Comparison of ENCODE assay signal across 7 mouse cellular contexts in the genomic region with DNA sequence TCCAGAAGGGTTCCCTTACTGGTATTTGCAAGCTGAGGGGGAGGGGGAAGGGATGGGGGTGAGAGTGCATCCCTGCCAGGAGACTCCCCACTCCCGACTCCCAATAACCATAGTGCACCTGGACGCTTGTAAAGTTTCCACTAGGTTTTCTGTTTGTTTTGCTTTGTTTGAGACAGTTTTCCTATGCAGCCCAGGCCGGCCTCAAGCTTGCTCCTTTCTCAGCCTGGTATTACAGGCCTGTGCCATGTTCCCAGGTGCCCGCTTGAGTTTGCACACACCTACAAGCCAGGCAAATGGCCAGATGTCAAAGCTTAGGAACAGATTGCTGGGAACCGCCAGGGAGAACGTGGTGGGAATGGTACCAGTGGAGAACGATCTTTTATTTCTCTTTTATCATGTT. TPM values are rescaled to one million over a fixed set of nuclear protein-coding genes. Genes with fewer than 3 reads are reported as not detected.
A peak's percentile ranks its signal among the peaks of the same experiment; 100 is the strongest.
DNase-seq lines count a peak whose midpoint lies in the region; ATAC-seq and TF ChIP-seq lines count a peak whose summit lies in the region.

No protein-coding gene starts in this region.

- TF ChIP-seq EP300 in stomach, postnatal 0 days (optimal IDR thresholded peaks at IDR 0.05): no peak

- H3K4me3 ChIP-seq in lung, embryonic 16.5 days (ENCODE audit: low read length): peak overlapping the region; percentile 74
- H3K4me3 ChIP-seq in forebrain, postnatal 0 days (ENCODE audit: low read depth, low read length): peak overlapping the region; percentile 66
- H3K4me3 ChIP-seq in liver, embryonic 15.5 days (replicated peaks): 0 out of 2 replicates have a peak overlapping the region, but pooled peaks have one; percentile 57
- H3K4me3 ChIP-seq in stomach, postnatal 0 days (ENCODE audit: low read depth, low read length): peak overlapping the region; percentile 60; the same call in 1 of the 2 replicates

- 28% methylated on average over 7 of the region's 7 CpGs for WGBS in lung, embryonic 16.5 days
- WGBS in forebrain, postnatal 0 days: 28% methylated on average over 7 of the region's 7 CpGs
- 45% methylated on average over 7 of the region's 7 CpGs for WGBS in liver, embryonic 15.5 days (ENCODE audit: insufficient replicate concordance)
- WGBS in stomach, postnatal 0 days: 33% methylated on average over 7 of the region's 7 CpGs

- DNase-seq in lung, adult 18-20 months: no peak
- no peak for DNase-seq in forebrain, postnatal 0 days
- peak; percentile 30 for DNase-seq in stomach, postnatal 0 days (ENCODE audit: low spot score)
- no peak for DNase-seq in urinary bladder, adult 2 months (ENCODE audit: low spot score)

- peak overlapping the region; percentile 93 for H3K4me2 ChIP-seq in lung, embryonic 16.5 days (ENCODE audit: low read depth, low read length)
- peak overlapping the region; percentile 94 for H3K4me2 ChIP-seq in forebrain, postnatal 0 days (ENCODE audit: low read depth)
- peak overlapping the region; percentile 74; the same call in 1 of the 2 replicates for H3K4me2 ChIP-seq in liver, embryonic 15.5 days
- peak overlapping the region; percentile 89 for H3K4me2 ChIP-seq in stomach, postnatal 0 days (replicated peaks; ENCODE audit: low read depth)

- no peak for TF ChIP-seq CTCF in forebrain, postnatal 0 days (IDR thresholded peaks at IDR 0.05; ENCODE audit: low read depth)
- no peak for TF ChIP-seq CTCF in stomach, postnatal 0 days (IDR thresholded peaks at IDR 0.05; ENCODE audit: low read depth)

- peak overlapping the region; percentile 73 for H3K9ac ChIP-seq in lung, embryonic 16.5 days (ENCODE audit: low read length)
- peak overlapping the region; percentile 87; the same call in 1 of the 2 replicates for H3K9ac ChIP-seq in forebrain, postnatal 0 days
- H3K9ac ChIP-seq in liver, embryonic 15.5 days: no peak overlapping the region
- H3K9ac ChIP-seq in stomach, postnatal 0 days (ENCODE audit: low read length): no peak overlapping the region; the same call in 1 of the 2 replicates

- ATAC-seq in lung, embryonic 16.5 days (ENCODE audit: low read depth): no peak
- ATAC-seq in forebrain, postnatal 0 days: no peak
- ATAC-seq in liver, embryonic 15.5 days (ENCODE audit: insufficient read depth): no peak
- no peak for ATAC-seq in stomach, postnatal 0 days (ENCODE audit: low FRiP score, low TSS enrichment)
- no peak for ATAC-seq in erythroid progenitor cell, adult 5-6 weeks (replicated peaks; ENCODE audit: low FRiP score, poor library complexity, severe bottlenecking)

- no peaks in the 10 kb centered on the region for H3K9me3 ChIP-seq in lung, embryonic 16.5 days (ENCODE audit: control insufficient read depth, low read length)
- H3K9me3 ChIP-seq in forebrain, postnatal 0 days (ENCODE audit: low read length): no peaks in the 10 kb centered on the region
- no peaks in the 10 kb centered on the region for H3K9me3 ChIP-seq in liver, embryonic 15.5 days (replicated peaks)
- H3K9me3 ChIP-seq in stomach, postnatal 0 days (ENCODE audit: control insufficient read depth, low read length): no peaks in the 10 kb centered on the region

- H3K4me1 ChIP-seq in lung, embryonic 16.5 days (replicated peaks; ENCODE audit: control insufficient read depth, insufficient read depth, low read length): peaks cover 21% of the 10 kb centered on the region
- peaks cover 6% of the 10 kb centered on the region for H3K4me1 ChIP-seq in forebrain, postnatal 0 days (ENCODE audit: insufficient read depth)
- H3K4me1 ChIP-seq in liver, embryonic 15.5 days (replicated peaks): peaks cover 33% of the 10 kb centered on the region
- H3K4me1 ChIP-seq in stomach, postnatal 0 days (replicated peaks; ENCODE audit: control insufficient read depth, insufficient read depth): peaks cover 6% of the 10 kb centered on the region; the same call in 1 of the 2 replicates

- no peaks in the 10 kb centered on the region for H3K36me3 ChIP-seq in lung, embryonic 16.5 days (ENCODE audit: control insufficient read depth, insufficient read depth, low read length)
- H3K36me3 ChIP-seq in forebrain, postnatal 0 days (ENCODE audit: insufficient read depth): no peaks in the 10 kb centered on the region
- no peaks in the 10 kb centered on the region for H3K36me3 ChIP-seq in liver, embryonic 15.5 days (replicated peaks)
- H3K36me3 ChIP-seq in stomach, postnatal 0 days (ENCODE audit: control insufficient read depth, insufficient read depth, low read length): no peaks in the 10 kb centered on the region

- H3K27ac ChIP-seq in lung, embryonic 16.5 days (ENCODE audit: low read length): peak overlapping the region; percentile 93
- no peak overlapping the region for H3K27ac ChIP-seq in forebrain, postnatal 0 days (ENCODE audit: low read depth, low read length)
- H3K27ac ChIP-seq in liver, embryonic 15.5 days (replicated peaks): no peak overlapping the region
- peak overlapping the region; percentile 71; the same call in 1 of the 2 replicates for H3K27ac ChIP-seq in stomach, postnatal 0 days (replicated peaks)

- H3K27me3 ChIP-seq in lung, embryonic 16.5 days (ENCODE audit: control insufficient read depth, insufficient read depth, low read depth, low read length): no peaks in the 10 kb centered on the region
- H3K27me3 ChIP-seq in forebrain, postnatal 0 days (ENCODE audit: insufficient read depth, low read length): no peaks in the 10 kb centered on the region
- H3K27me3 ChIP-seq in liver, embryonic 15.5 days: peaks cover 46% of the 10 kb centered on the region
- H3K27me3 ChIP-seq in stomach, postnatal 0 days (ENCODE audit: control insufficient read depth, insufficient read depth, low read length): no peaks in the 10 kb centered on the region

RNA-seq across cellular contexts. Expression of a gene that starts 50.1 kb away (rescaled TPM):
- 17.9 and 19.2 TPM in 2 replicates for polyA plus RNA-seq in lung, embryonic 16.5 days (2015; fragmentation: Nextera tagmentation; extraction: Ambion mirVana)
- 19.2 and 22.5 TPM in 2 replicates for total RNA-seq in forebrain, postnatal 0 days (2014; rRNA removed)
- polyA plus RNA-seq in forebrain, postnatal 0 days (2015; fragmentation: Nextera tagmentation; extraction: Ambion mirVana): 21.0 and 28.9 TPM in 2 replicates
- 4.6 and 5.8 TPM in 2 replicates for polyA plus RNA-seq in liver, embryonic 15.5 days (2015; fragmentation: Nextera tagmentation; extraction: Ambion mirVana)
- polyA plus RNA-seq in stomach, postnatal 0 days (2015; fragmentation: Nextera tagmentation; extraction: Ambion mirVana): 5.5 TPM in 2 replicates
- total RNA-seq in erythroid progenitor cell, adult 5-6 weeks (2015; ENCODE audit: low replicate concordance): 8.0 and 14.1 TPM in 2 replicates
- 1.1 and 3.2 TPM in 2 replicates for total RNA-seq in erythroid progenitor cell, adult 5-6 weeks (2017; ENCODE audit: low replicate concordance)
- polyA plus RNA-seq in urinary bladder, adult 2 months (2012; rRNA removed): 31.5 and 34.5 TPM in 2 replicates

Comparison
In these comparisons a context has a peak if more than half of its experiments do, and no peak if none do; other contexts are left out.
1. H3K27ac ChIP-seq: peak in lung, embryonic 16.5 days (single experiment) and stomach, postnatal 0 days (single experiment); none in forebrain, postnatal 0 days (single experiment) and liver, embryonic 15.5 days (single experiment).
2. H3K9ac ChIP-seq: peak in lung, embryonic 16.5 days (single experiment) and forebrain, postnatal 0 days (single experiment); none in liver, embryonic 15.5 days (single experiment) and stomach, postnatal 0 days (single experiment).
3. Peak in every context shown above with its lines, with median percentiles within 50 percentile points of each other: H3K4me2 ChIP-seq and H3K4me3 ChIP-seq.